Mouse (Mus musculus) intestine, embryonic 14.5 days (tissue): ENCODE data around the gene Tmem132a. TPM values are rescaled to one million over a fixed set of nuclear protein-coding genes. Genes with fewer than 3 reads are reported as not detected.

Source experiments
- ATAC-seq: fragments of 200-750 bp; cut with Nextera tagmentation; replicated peaks from 2 replicates; pipeline ENCODE4 v1.8.0; 2017; ENCODE audit warnings: low read depth, moderate number of reproducible peaks, moderate TSS enrichment, moderate library complexity; ENCODE audit not compliant: low FRiP score, low TSS enrichment
- DNase-seq: peaks from one replicate; pipeline ENCODE4 v3.0.0-alpha.2; 2018; ENCODE audit warnings: low spot score
- H3K27ac ChIP-seq: fragments of 300-500 bp; sonication (generic); 2 replicates; pipeline ENCODE4 v1.5.1; 2014; ENCODE audit warnings: low read depth, mild to moderate bottlenecking, control low read depth
- H3K27me3 ChIP-seq: fragments of 300-500 bp; sonication (generic); replicated peaks from 2 replicates; pipeline ENCODE4 v1.6.1; 2014; ENCODE audit warnings: low read length, control low read depth; ENCODE audit not compliant: control insufficient read depth, insufficient read depth
- H3K36me3 ChIP-seq: fragments of 300-500 bp; sonication (generic); 2 replicates; pipeline ENCODE4 v1.6.1; 2014; ENCODE audit warnings: low read length, control low read depth; ENCODE audit not compliant: control insufficient read depth, insufficient read depth
- H3K4me1 ChIP-seq: fragments of 300-500 bp; sonication (generic); replicated peaks from 2 replicates; pipeline ENCODE4 v1.6.1; 2014; ENCODE audit warnings: low read length, control low read depth, mixed read lengths; ENCODE audit not compliant: control insufficient read depth, insufficient read depth
- H3K4me2 ChIP-seq: fragments of 300-500 bp; sonication (generic); 2 replicates; pipeline ENCODE4 v1.6.1; 2014; ENCODE audit warnings: low read length
- H3K4me3 ChIP-seq: fragments of 300-500 bp; sonication (generic); 2 replicates; pipeline ENCODE4 v1.5.1; 2014; ENCODE audit warnings: low read depth, low read length, control low read depth, mixed read lengths
- H3K9ac ChIP-seq: fragments of 300-500 bp; sonication (generic); 2 replicates; pipeline ENCODE4 v1.6.1; 2014; ENCODE audit warnings: mild to moderate bottlenecking, low read length
- H3K9me3 ChIP-seq: fragments of 300-500 bp; sonication (generic); 2 replicates; pipeline ENCODE4 v1.6.1; 2016; ENCODE audit warnings: low read length, control low read depth; ENCODE audit not compliant: control insufficient read depth
- WGBS: fragments of 180-500 bp; shearing (Covaris S2); extraction: QIAGEN DNeasy Blood & Tissue Kit; methylation state at CpG from one replicate; pipeline ENCODE4 v1.1.7; 2014; 5-methylcytosine and 5-hydroxymethylcytosine counted together
- polyA plus RNA-seq: library from polyadenylated mRNA; unstranded; fragments of >200 nt; fragmentation: Nextera tagmentation; extraction: Ambion mirVana; gene quantifications from 2 replicates; pipeline ENCODE4 v1.2.1, GENCODE M21; 2014

Tmem132a gene
- polyA plus RNA-seq, 1 experiment from 2014 or later: 50.6 TPM

DNA sequence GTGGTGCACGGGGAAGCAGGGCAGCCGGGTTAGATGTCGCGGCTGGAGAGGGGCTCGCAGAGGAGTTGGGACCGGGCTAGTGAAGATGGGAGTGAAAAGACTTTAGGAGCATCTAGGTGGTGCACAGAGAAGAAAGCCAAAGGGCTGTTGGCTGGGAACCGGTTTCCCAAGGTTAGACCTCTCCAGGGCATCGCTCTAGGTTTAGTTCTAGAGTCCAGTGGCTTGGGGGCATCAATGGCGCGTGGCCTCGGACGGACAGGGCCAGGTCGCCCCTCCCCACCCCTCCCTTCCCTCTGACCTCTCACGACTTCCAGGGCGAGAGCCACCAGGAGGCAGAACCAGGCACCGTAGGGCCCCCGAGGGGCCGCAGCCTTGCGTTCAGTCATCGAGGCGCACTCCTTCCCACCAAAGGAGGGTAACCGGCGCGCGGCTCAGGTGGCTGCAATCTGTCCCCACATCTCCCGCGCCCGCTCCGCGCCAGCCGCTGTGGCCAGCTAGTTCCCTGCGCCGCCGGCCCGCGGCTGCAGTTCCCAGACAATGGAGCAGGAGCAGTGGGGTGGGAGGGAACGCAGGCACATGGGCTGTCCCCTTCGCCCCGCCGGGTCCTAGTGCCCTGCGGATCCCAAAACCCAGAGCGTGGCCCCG lies 377 bp downstream of the Tmem132a start:
- Histone ChIP-seq H3K36me3 (peaks cover 65% of the 10 kb centered on the region), H3K27ac (peak overlapping the region; percentile 84), H3K27me3 (no peaks in the 10 kb centered on the region), H3K4me2 (peak overlapping the region; percentile 86), H3K4me3 (peak overlapping the region; percentile 88), H3K9me3 (no peaks in the 10 kb centered on the region), H3K9ac (peak overlapping the region; percentile 85), H3K4me1 (peaks cover 21% of the 10 kb centered on the region)
- DNase-seq: peak; percentile 87
- under 1% methylated on average over 43 of the region's 43 CpGs for WGBS
- ATAC-seq: peak; percentile 88

DNA sequence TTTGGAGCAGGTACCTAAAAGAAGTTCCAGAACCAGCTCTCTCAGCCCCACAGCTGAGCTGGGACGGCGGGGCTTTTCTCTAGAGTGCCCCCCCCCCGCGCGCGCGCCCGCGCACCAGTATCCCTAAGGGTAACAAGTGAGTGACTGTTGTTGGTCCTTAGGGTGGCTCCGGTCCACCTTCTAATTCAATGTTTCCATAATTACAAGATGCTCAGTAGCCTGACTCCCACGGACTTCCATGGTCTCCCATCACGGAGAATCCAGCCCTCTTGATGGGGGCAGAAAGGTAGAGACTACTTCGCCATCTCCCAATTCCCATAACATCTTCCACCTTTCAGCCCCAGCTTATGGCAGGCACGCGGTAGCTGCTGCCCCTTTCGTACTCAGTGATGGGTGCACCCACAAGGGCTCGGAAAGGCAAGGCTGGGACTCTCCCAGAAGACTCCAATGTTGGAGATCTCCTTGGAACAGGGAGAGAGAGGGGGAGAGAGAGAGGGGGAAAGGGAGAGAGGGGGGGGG lies 1.1 kb downstream of the Tmem132a start:
- 0% methylated on average over 17 of the region's 17 CpGs for WGBS
- Histone ChIP-seq H3K4me1 (peaks cover 21% of the 10 kb centered on the region), H3K27ac (no peak overlapping the region), H3K27me3 (no peaks in the 10 kb centered on the region), H3K4me3 (peak overlapping the region; percentile 88), H3K9ac (peak overlapping the region; percentile 85), H3K4me2 (peak overlapping the region; percentile 86), H3K9me3 (no peaks in the 10 kb centered on the region), H3K36me3 (peaks cover 65% of the 10 kb centered on the region)
- ATAC-seq (no peak), DNase-seq (peak; percentile 65)

- WGBS: 22% methylated on average over 5 of the region's 5 CpGs
- H3K9ac ChIP-seq: peak overlapping the region; percentile 85
Observed at GRCm38 (mm10) chr19:10867946-10868622, 1.7 kb downstream of the Tmem132a start.

GRCm38 (mm10) chr19:10866351-10866750 lies 3.4 kb downstream of the Tmem132a start:
- H3K27me3 ChIP-seq: no peaks in the 10 kb centered on the region
- ATAC-seq: no peak
- peaks cover 21% of the 10 kb centered on the region for H3K4me1 ChIP-seq
- no peak overlapping the region for H3K4me2 ChIP-seq
- no peak overlapping the region for H3K27ac ChIP-seq
- no peak for DNase-seq
- H3K9me3 ChIP-seq: no peaks in the 10 kb centered on the region
- no peak overlapping the region for H3K4me3 ChIP-seq
- 94% methylated on average over 13 of the region's 13 CpGs for WGBS
- H3K9ac ChIP-seq: no peak overlapping the region
- peaks cover 65% of the 10 kb centered on the region for H3K36me3 ChIP-seq

More at GRCm38 (mm10) chr19:10867946-10868622, 1.7 kb downstream of the Tmem132a start:
- Histone ChIP-seq H3K4me1 (peaks cover 21% of the 10 kb centered on the region), H3K9me3 (no peaks in the 10 kb centered on the region), H3K27ac (no peak overlapping the region), H3K27me3 (no peaks in the 10 kb centered on the region), H3K4me2 (peak overlapping the region; percentile 86), H3K4me3 (peak overlapping the region; percentile 88), H3K36me3 (peaks cover 65% of the 10 kb centered on the region)
- no peak for ATAC-seq
- no peak for DNase-seq

DNA sequence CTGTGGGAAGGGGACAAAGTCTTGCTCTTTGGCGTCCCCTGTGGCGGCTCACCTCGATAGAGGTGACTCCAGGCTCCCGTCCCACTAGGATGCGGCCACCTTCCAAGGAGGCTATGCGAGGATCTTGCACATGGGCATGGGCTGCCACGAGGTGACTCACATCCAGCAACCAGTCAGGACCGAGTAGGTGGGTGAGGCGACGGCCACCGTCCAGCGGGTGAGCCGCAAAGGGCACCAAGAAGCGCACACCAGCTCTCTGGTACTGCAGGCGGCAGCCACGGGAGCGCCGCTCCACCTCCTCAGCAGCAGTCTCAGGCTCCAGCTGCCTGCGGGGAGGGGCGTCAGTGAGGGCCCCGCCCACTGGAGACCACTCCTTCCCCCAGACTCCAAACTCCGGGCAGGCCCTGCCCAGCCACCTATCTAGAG lies 9.7 kb downstream of the Tmem132a start:
- Histone ChIP-seq H3K4me2 (no peak overlapping the region), H3K9me3 (no peaks in the 10 kb centered on the region), H3K9ac (no peak overlapping the region), H3K27ac (no peak overlapping the region), H3K27me3 (no peaks in the 10 kb centered on the region), H3K4me3 (no peak overlapping the region), H3K4me1 (no peaks in the 10 kb centered on the region), H3K36me3 (peaks cover 87% of the 10 kb centered on the region)
- DNase-seq: no peak
- WGBS: 49% methylated on average over 21 of the region's 22 CpGs
- 0 out of 2 replicates have a peak, but pooled peaks have one; percentile 10 for ATAC-seq

- DNase-seq (no peak), ATAC-seq (no peak)
- no peaks in the 10 kb centered on the region for H3K4me1 ChIP-seq
- 52% methylated on average over 2 of the region's 2 CpGs for WGBS
- H3K27ac ChIP-seq: no peak overlapping the region
- H3K36me3 ChIP-seq: peaks cover 52% of the 10 kb centered on the region
- no peak overlapping the region for H3K4me2 ChIP-seq
- H3K9me3 ChIP-seq: no peaks in the 10 kb centered on the region
- no peak overlapping the region for H3K4me3 ChIP-seq
- H3K27me3 ChIP-seq: no peaks in the 10 kb centered on the region
- H3K9ac ChIP-seq: no peak overlapping the region
Observed at GRCm38 (mm10) chr19:10856520-10856919, 13.2 kb downstream of the Tmem132a start.

DNA sequence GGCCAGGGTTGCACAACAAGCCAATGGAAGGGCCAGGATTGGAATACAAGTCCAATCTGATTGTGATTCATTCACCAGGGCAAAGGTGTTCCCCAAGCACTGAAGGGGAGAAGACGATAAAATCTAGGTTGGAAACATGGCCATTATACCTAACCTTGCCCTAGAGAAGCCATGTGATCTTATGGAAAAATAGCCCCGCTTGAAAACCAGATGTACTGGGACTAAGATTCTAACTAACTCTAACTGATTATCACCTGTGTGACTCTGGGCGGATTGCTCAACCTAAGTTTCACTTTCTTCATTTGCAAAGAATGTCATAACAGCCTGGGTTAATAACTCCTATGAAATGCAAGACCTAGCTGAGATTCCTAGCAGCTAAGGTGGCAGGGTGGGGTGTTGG lies 14.3 kb downstream of the Tmem132a start:
- DNase-seq (no peak), ATAC-seq (no peak)
- Histone ChIP-seq H3K36me3 (peaks cover 41% of the 10 kb centered on the region), H3K27me3 (no peaks in the 10 kb centered on the region), H3K9ac (no peak overlapping the region), H3K9me3 (no peaks in the 10 kb centered on the region), H3K27ac (no peak overlapping the region), H3K4me3 (no peak overlapping the region), H3K4me2 (no peak overlapping the region), H3K4me1 (no peaks in the 10 kb centered on the region)
- WGBS: 84% methylated on average over 3 of the region's 3 CpGs

GRCm38 (mm10) chr19:10847311-10848087 lies 22.2 kb downstream of the Tmem132a start:
- Histone ChIP-seq H3K27me3 (no peaks in the 10 kb centered on the region), H3K4me3 (no peak overlapping the region), H3K9ac (no peak overlapping the region), H3K27ac (no peak overlapping the region), H3K4me2 (no peak overlapping the region), H3K36me3 (no peaks in the 10 kb centered on the region), H3K4me1 (no peaks in the 10 kb centered on the region), H3K9me3 (no peaks in the 10 kb centered on the region)
- DNase-seq (no peak), ATAC-seq (no peak)
- WGBS: 57% methylated on average over 3 of the region's 3 CpGs
